Mouse (Mus musculus) kidney, postnatal 10 days (tissue): ENCODE data around the gene Gm49721.
"Not testable (repeated sequence)": the region's sequence is repeated elsewhere in the genome, so short reads cannot be mapped to it uniquely, and the experiment has no call there.

ENCODE experiments used
- DNase-seq: peaks from one replicate; pipeline ENCODE4 v3.0.0; 2021; ENCODE audit warnings: mixed read lengths

The Gm49721 gene

DNA sequence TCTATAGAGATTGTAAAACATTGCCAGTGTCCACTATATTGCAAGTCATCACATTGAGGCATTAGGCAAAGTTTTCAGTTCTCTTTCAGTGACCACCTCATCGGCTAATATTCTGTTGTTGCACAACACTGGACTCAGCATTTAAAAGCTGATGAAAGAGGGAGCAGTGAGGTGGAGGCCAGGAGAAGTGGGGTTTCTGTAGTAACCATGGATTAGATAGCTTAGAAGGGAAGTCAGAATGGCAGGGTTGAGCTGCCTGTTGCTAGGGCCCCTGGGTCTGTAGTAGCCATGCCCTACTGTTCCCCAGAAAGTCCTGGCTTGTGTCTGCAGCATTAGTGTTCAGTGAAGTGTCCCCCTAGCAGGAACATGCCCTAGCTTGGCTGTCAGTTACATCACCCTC is 7.4 kb downstream of the Gm49721 start:
- DNase-seq, result not testable (repeated sequence)

DNA sequence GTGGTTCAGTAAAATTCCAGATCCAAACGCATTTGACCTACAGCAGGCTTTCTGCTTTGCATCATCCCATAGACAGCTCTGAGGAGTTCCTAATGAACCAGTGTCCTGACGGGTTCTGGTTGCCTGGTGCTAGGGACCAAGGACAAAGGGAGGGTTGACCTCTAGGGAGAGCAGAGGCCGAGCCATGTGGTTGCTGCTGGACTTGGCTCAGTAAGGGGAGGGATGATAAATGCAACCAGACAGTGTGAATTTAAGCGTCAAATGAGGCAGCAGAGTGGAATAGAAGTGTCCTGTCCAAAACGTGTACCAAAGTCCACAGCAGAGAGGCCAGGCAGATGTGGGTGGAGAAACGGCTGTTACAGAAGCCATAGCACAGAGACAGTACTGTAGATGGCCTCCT is 16.8 kb downstream of the Gm49721 start:
- DNase-seq, result not testable (repeated sequence)

- not testable (repeated sequence) for DNase-seq
Measured at GRCm38 (mm10) chr17:6996826-6997225, 18.1 kb downstream of the Gm49721 start.

DNA sequence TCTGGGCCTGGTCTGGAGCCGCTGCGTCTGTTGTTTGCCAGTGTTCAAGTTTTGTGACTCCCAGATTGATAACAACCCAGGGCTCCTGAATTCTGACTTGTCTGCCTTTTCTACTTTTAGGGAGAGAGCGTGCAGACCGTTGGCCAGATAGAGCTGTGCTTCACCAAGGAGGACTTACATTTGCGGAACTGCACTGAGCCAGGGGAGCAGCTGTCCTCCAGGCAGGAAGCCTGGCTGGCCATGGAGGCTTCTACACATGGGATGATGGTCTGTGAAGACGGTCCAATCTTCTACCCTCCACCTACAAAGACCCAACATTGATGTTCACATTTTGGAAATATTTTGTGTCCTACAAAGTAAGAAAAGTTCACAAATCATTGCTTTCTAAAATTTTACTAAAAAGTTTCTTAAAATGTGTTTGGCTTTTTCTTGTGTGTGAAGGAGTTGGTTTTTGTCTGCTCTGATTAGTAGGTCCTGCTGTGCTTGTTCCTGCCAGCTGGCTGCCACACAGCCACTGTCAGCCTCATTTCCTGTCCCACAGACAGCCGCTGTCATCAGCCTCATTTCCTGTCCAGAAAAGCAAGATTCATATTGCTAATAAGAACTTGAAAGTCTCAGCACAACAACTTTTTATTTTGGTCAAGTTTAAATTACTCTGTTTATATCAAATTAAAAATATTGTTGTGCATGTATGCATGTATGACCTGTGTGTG is 19.2 kb downstream of the Gm49721 start:
- not testable (repeated sequence) for DNase-seq

DNA sequence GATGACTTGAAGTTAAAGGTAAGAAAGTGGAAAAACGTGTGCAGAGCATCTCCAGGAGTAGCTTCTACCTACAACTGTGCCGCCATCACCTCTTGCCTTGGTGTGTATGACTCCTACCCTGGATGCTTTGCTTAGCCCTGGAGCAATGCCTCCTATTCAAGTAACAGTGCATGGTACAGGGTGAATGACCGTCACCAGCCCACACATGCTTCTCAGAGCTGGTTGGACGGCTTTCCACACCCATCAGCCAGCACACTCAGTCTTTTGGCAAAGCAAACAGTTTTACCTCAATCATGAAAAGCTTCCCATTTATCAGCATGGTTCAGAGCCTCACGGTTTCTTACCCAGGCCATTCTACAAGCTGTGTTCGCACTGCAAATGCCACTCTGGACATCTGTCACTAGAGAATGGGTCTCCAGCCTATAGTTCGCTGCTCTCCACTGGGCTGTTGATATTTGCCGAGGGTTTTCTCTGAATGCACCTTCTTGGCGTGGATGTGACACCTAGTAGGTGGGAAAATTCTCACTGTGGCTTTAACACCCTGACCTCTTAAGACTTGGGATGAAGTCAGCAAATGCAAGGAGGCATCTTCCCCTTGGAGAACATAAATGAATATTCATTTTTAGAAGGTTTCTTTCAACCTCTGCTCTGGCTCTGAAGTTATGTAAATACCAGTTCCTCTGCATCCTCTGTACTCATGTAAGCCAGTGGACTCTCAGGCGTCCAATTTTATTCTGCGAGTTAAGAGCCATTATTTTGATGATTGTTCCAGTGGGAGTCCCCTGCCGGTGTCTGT is 23.3 kb downstream of the Gm49721 start:
- DNase-seq, result not testable (repeated sequence)

DNA sequence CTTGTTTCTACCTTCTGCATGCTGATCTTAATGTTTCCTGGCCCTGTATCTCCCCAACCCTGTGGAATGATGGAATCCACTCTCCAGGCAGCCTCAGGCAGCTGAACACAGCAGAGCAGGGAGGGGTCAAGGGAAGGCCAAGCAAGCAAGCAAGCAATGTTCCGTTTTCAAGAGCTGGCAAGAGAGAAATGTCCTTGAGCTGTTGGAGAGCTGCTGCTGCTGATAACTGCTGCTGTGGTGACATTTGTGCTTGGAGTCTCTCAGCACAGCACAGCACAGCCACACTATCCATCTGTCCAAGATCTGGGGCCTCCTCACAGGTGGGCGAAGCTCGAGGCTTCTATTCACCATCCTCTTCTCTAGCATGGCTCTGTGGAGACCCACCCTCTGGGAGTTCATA is 24.7 kb downstream of the Gm49721 start:
- DNase-seq, result not testable (repeated sequence)

GRCm38 (mm10) chr17:7005646-7006045 is 26.9 kb downstream of the Gm49721 start:
- DNase-seq, result not testable (repeated sequence)

GRCm38 (mm10) chr17:7008885-7009284 is 30.2 kb downstream of the Gm49721 start:
- not testable (repeated sequence) for DNase-seq

- DNase-seq, result not testable (repeated sequence)
Measured at GRCm38 (mm10) chr17:7009440-7009839, 30.7 kb downstream of the Gm49721 start.

DNA sequence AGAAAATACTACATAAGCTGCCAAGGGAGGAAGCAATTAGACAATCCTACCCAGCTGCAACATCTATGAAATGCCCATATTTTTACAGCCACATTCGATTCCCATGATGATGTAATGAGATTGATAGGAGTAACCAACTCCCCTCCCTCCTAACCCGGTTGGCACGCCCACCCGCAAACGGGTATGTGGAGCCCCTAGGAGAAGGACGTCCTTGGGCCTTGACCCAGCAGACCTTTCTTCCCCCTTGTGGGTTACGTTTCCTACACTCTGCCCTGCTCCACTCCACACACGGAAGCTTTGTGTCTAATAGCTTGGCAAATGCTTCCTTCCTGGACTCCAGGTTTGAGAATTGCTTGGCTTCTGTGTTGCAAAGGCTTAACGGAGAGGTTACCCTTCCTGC is 31.2 kb downstream of the Gm49721 start:
- DNase-seq, result not testable (repeated sequence)

- DNase-seq, result not testable (repeated sequence)
Measured at GRCm38 (mm10) chr17:7014190-7014589, 35.5 kb downstream of the Gm49721 start.

DNA sequence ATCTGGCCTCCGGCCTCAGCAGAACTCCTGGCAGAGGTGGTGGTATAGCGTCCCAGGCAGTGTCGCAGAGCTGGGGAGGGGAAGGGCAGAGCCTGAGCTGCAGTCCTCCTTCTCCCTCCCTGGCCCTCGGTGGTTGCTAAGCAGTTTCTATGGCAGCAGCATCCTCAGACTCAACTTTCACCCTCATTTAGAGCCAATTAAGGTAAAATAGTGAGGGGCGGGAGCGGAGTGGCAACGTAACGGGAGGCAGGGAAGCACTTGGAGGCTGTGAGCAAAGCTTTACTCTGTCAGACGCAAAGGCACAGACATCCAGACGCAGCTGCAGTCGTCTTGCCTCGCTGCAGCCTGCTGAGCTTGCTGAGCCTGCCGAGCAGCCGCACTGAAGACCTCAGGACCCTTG is 46.6 kb downstream of the Gm49721 start, which contains the start of gene Gm1604a:
Gm1604a (plus strand) TSS at position 312 of the 400 bp plus-strand sequence.
- DNase-seq, result not testable (repeated sequence)

- not testable (repeated sequence) for DNase-seq
Measured at GRCm38 (mm10) chr17:7025764-7026346, 47.2 kb downstream of the Gm49721 start.

DNA sequence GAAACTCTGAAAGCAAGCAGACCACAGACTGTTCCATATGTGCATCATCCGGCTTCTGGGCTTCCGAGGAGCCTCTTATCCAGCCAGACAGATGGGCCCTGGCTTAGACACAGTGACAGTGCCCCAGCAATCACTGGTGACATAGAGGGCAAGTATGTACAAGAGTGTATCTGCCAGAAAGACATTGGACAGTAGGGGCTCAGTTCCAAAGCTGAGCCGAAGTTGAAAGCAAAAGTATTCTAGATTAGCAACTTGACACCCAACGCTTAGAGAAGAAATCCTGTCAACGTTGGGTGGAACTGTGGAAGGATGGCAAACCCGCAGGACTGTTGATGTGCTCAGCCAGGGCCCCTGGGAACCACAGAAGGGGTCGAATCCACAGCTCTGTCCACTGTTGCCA is 51.5 kb downstream of the Gm49721 start:
- not testable (repeated sequence) for DNase-seq

DNA sequence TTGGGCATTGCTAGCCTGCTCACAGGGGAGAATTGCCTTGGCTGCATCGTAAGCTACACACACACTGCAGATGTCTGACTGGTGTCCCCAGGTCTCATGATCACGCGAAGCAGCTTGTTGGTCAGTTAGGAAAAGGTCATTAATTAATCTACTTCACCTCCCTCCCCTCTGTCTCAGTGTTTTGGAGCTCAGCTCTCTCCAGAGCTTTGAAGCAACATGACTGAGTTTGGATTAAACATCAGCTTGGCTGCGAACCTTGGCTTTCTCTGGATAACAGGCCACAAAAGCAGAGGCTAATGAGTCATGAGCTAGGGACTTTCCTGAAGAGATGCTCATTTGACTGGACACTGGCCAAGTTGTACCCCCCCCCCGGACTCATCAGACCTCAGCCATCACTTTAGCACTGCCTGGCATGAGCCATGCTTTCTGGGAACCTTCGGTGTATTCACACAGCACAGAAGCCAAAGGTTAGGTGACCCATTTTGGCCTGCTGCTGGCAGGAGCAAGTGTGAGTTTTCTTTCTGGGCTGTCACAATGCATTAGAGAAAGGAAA is 52.0 kb downstream of the Gm49721 start:
- DNase-seq, result not testable (repeated sequence)

- DNase-seq, result not testable (repeated sequence)
Measured at GRCm38 (mm10) chr17:7033192-7034166, 54.8 kb downstream of the Gm49721 start.

DNA sequence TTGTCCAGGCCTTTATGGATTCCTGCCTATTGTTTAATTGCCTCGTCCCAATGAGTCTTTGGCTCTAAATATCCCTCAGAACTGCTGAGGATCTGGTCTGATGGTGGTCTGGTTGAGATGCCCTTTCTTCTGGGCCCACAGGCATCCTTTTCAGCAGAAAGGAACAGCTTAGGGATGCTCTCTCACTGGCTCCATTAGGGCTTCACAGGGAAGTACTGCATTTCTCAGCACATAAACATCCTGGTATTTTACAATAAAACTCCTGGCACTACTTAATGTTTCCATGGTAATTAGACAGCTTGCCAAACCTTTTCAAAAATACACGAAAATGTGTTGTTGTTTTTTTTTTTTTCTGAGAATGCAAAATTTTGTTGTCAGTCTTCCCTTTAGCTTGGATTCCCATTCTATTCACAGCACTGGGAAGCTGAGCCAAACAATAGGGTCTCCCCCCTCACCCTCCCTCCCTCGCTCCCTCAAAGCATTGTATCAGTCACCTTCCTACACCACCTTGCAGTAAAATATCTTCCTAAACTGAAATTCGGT is 90.4 kb downstream of the Gm49721 start:
- DNase-seq, result not testable (repeated sequence)

DNA sequence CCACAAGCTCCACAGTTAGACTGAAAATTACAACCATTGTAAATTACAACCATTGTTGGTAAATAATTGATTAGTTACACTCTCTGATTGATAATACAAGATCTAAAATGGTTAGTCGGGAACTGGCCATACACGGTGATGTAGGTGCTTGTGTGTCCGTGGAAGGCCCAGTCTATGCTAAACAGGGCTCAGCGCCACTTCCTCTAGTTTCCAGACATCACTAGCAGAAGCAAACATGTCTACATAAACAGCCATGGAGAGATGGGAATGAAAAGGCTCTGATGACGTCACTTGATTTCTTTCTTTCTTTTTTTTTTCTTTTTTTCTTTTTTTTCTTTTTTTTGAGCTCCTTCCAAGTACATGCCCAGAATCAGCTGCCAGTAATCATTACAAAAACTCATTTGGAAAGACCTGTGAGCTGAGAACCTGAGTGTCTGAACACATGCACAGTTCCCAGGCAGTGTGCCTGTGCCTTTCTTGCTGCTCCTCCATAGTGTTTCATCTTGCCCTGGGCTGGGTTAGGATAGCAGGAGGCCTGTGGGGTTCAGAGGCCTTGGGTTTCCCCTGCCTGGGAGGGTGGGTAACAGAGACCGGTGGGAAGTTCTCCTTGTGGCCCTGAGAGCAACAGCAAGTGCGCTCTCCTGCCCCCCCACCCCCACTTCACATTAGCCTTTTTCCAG is 91.0 kb downstream of the Gm49721 start:
- DNase-seq, result not testable (repeated sequence)

DNA sequence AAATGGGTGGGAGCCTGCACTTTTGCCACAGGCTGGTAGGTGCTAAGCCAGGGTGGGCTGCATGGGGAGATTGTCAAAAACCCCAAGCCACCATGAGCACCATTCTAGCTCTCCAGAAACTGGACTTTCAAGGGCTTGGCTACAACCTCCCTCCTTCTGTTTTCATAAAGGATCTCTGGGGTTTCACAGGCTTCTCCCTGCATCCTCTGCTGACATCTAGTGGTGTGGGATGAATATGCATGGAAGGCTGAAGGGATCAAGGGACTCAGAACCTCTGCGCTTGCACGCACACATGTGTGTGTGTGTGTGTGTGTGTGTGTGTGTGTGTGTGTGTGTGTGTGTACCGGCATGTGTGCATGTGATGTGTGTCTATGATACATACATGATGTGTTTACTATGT is 95.8 kb downstream of the Gm49721 start:
- DNase-seq, result peak; percentile 67

DNA sequence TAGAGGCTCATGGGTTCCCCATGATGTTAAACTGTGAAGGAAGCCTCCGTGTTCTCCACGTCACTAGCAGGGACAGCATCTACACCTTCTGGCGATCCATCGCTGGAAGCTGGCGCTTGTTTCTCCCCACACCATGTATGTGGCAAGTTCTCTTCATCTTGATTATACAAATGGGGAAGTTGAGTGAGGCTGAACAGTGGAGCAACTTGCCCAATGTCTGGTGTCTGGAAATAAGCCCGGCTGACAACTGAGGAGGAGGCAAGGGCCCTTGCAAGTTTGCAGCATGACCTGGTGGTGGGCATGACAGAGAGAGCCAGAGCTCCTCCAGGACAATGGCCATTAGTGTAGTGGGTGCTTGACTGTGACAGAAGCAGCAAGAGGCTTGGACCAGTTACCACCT is 96.8 kb downstream of the Gm49721 start:
- not testable (repeated sequence) for DNase-seq

DNA sequence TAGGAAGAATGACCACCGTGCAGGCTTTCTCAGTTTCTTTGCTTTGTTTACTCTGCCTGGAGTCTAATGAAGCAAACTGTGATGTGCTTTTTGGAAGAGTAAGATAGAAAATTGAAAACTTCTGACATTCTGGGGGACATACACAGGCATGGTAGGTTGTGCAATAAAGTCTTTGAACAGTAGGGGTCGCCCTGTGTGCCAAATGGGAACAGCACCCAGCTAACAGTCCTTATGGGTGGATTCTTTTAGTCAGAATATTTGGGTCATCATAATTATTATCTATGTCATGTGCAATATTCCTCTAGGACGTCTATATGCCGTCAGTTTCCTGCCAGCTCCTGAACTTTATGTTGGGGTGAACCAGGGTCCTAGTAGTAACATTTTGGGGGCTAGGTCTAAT is 100.9 kb downstream of the Gm49721 start:
- DNase-seq, result peak; percentile 76
